Mouse (Mus musculus) embryonic facial prominence, embryonic 13.5 days (tissue): ENCODE results near the gene Ccnt1. TPM values are rescaled to one million over a fixed set of nuclear protein-coding genes. Genes with fewer than 3 reads are reported as not detected.

Experiments used
- ATAC-seq: fragments of 200-750 bp; cut with Nextera tagmentation; 2 replicates; pipeline ENCODE4 v1.8.0; 2017; ENCODE audit warnings: low read depth; ENCODE audit not compliant: insufficient number of reproducible peaks, insufficient read depth, low FRiP score, low TSS enrichment
- H3K27ac ChIP-seq: fragments of 300-500 bp; sonication (generic); 2 replicates; pipeline ENCODE4 v1.5.1; 2015; ENCODE audit warnings: moderate library complexity, mild to moderate bottlenecking, inconsistent platforms
- H3K27me3 ChIP-seq: fragments of 300-500 bp; sonication (generic); 2 replicates; pipeline ENCODE4 v1.6.1; 2015; ENCODE audit warnings: mild to moderate bottlenecking, inconsistent platforms
- H3K36me3 ChIP-seq: fragments of 300-500 bp; sonication (generic); 2 replicates; pipeline ENCODE4 v1.6.1; 2015; ENCODE audit warnings: mild to moderate bottlenecking, inconsistent platforms
- H3K4me1 ChIP-seq: fragments of 300-500 bp; sonication (generic); 2 replicates; pipeline ENCODE4 v1.6.1; 2015; ENCODE audit warnings: inconsistent platforms
- H3K4me2 ChIP-seq: fragments of 300-500 bp; sonication (generic); 2 replicates; pipeline ENCODE4 v1.6.1; 2015; ENCODE audit warnings: moderate library complexity, mild to moderate bottlenecking, inconsistent platforms
- H3K4me3 ChIP-seq: fragments of 300-500 bp; sonication (generic); 2 replicates; pipeline ENCODE4 v1.5.1; 2015; ENCODE audit warnings: mild to moderate bottlenecking, inconsistent platforms
- H3K9ac ChIP-seq: fragments of 300-500 bp; sonication (generic); 2 replicates; pipeline ENCODE4 v1.6.1; 2015; ENCODE audit warnings: mild to moderate bottlenecking, inconsistent platforms
- H3K9me3 ChIP-seq: fragments of 300-500 bp; sonication (generic); 2 replicates; pipeline ENCODE4 v1.6.1; 2016; ENCODE audit warnings: inconsistent platforms
- WGBS: fragments of 180-500 bp; shearing (Covaris S2); methylation state at CpG from one replicate; pipeline ENCODE4 v1.1.7; 2015; ENCODE audit warnings: mixed read lengths; 5-methylcytosine and 5-hydroxymethylcytosine counted together
- polyA plus RNA-seq: library from polyadenylated mRNA; unstranded; fragments of >200 nt; fragmentation: Nextera tagmentation; extraction: Ambion mirVana; gene quantifications from 2 replicates; pipeline ENCODE4 v1.2.1, GENCODE M21; 2015

Gene Ccnt1
- polyA plus RNA-seq, 1 experiment from 2014 or later = 63.1 TPM

DNA sequence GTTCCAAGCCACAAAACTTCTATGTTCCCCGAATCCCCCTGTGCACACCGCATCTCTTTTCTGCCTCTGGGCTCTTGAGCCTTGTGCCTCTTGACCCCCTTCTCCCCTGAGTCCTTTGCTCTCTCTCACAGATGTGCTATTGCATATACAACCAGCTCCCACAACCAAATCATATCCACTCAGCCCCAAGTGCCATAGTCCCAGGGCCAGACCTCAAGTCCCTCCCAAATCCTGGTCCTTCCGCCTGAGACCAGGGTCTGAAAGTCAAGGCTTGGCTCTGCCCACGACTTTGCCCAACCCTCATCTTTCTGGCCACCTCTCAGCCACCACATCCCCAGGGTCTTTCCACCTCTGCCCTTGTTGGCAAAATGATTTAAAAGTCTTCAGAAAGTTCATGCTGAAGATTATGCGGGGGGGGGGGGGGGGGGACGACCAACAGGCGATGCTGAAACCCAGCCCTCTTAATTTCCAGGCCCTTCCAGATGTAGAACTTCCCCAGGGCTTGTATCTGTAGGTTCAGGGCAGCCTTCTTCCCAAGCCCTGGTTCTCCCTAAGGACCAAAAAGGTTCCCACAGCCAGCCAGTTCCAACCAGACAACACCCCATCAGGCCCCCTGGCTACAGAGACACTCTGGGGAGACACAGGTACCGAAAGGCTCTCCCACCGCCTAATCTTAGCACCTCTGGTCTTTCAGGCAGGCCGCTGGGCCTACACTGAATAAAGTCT is 37.5 kb upstream of the Ccnt1 start:
- Histone ChIP-seq H3K27me3 (no peaks in the 10 kb centered on the region), H3K36me3 (peaks cover 33% of the 10 kb centered on the region), H3K27ac (peak overlapping the region; percentile 88; the same call in 1 of the 2 replicates), H3K9me3 (no peaks in the 10 kb centered on the region), H3K4me3 (peak overlapping the region; percentile 81), H3K4me2 (peak overlapping the region; percentile 92), H3K9ac (peak overlapping the region; percentile 87), H3K4me1 (peaks cover 38% of the 10 kb centered on the region)
- no peak for ATAC-seq
- WGBS = 4% methylated on average over 10 of the region's 10 CpGs

DNA sequence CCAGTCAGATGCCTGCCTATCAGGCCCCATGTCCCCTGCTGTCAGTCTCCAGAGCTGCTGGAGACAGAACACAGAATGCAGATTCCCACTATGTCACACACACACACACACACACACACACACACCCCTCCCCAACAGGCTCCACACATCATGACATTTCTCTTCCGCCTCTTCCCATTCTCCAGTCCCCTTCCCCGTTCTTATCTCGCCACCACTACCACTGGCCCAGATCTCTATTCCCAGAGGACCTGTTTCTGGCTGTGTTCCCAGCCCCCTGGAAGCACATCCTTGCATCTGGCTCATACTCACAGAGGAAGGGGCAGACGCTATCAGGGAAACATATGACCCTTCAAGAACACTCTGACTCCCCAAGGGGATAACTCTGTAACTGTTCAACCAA is 36.8 kb upstream of the Ccnt1 start:
- H3K9ac ChIP-seq = peak overlapping the region; percentile 87
- H3K27ac ChIP-seq = no peak overlapping the region; the same call in 1 of the 2 replicates
- peak overlapping the region; percentile 81 for H3K4me3 ChIP-seq
- no peak for ATAC-seq
- peaks cover 44% of the 10 kb centered on the region for H3K4me1 ChIP-seq
- WGBS = 27% methylated on average over 4 of the region's 4 CpGs
- H3K9me3 ChIP-seq = no peaks in the 10 kb centered on the region
- H3K27me3 ChIP-seq = no peaks in the 10 kb centered on the region
- peaks cover 39% of the 10 kb centered on the region for H3K36me3 ChIP-seq
- peak overlapping the region; percentile 92 for H3K4me2 ChIP-seq

DNA sequence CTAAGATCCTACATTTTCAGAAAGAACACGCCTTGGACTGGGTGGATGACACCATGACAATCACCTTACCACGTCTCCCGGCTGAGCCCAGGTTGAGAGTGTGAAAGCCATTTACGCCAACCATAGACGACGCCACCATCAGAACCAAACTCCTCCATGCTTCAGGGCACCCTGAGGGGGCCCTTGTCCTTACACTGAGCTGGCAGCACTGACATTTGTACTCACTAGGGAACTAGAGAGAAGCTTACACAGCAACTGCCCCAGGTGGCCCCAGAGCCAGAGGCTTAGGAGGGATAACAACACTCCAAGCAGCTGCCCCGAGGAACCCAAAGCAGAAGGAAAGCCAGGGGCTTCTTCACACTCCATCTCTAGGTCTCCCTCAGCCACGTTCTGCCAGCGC is 36.0 kb upstream of the Ccnt1 start:
- no peak overlapping the region for H3K4me2 ChIP-seq
- H3K27me3 ChIP-seq = no peaks in the 10 kb centered on the region
- no peak for ATAC-seq
- H3K27ac ChIP-seq = no peak overlapping the region
- 0 out of 2 replicates have a peak overlapping the region, but pooled peaks have one; percentile 81 for H3K4me3 ChIP-seq
- H3K36me3 ChIP-seq = peaks cover 41% of the 10 kb centered on the region
- peaks cover 52% of the 10 kb centered on the region for H3K4me1 ChIP-seq
- H3K9ac ChIP-seq = peak overlapping the region; percentile 87; the same call in 1 of the 2 replicates
- no peaks in the 10 kb centered on the region for H3K9me3 ChIP-seq
- 61% methylated on average over 9 of the region's 9 CpGs for WGBS

DNA sequence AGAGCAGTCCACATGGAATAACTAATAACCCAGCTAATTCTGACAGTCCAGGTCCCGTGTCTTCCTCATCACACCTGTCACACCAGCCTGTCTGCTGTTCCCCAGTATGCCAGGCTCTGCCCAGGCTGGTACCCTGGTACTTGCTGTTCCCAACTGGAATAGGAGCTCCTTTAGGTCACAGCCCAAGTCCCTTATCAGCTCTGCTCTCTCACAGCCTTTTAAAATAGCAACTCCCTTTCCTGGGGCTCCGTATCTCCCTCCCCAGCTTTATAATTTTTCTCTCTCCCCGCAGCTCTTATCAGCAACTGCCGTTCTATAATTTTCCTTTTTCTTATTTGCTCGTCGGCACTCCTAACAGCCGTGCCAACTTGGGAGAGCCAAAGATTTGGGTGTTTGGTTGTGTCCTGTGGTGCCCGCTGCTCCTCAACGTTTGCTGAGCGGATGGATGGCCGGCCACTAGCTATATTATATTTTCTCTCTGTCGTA is 35.4 kb upstream of the Ccnt1 start:
- Histone ChIP-seq H3K9me3 (no peaks in the 10 kb centered on the region), H3K27ac (no peak overlapping the region), H3K9ac (no peak overlapping the region), H3K4me1 (peaks cover 58% of the 10 kb centered on the region), H3K36me3 (peaks cover 48% of the 10 kb centered on the region), H3K4me3 (no peak overlapping the region), H3K27me3 (no peaks in the 10 kb centered on the region), H3K4me2 (no peak overlapping the region)
- no peak for ATAC-seq
- WGBS = 92% methylated on average over 12 of the region's 12 CpGs

DNA sequence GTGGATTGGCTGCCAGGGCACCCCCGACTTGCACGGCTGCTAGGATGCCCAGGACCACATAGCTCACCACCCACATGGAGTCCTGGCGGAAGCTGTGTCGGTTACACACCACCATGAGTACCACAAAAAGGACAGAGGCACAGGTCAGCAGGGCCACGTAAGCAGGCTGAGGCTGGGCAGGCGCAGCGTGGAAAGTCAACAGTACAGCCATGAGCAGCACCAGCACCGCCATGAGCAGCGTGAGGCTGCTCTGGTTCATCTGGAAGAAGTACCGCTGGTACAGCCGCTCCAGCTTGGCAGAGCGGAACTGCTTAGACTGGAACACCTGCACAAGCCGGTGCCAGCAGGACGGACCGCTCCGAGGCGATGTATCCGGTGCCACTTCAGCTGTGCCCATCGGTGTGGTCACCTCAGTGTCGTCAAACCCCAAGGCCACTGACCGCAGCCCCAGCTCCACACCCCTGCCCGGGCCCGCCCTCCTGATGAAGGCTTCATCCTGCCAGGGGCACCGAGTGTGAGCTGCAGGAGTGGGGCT is 33.4 kb upstream of the Ccnt1 start:
- Histone ChIP-seq H3K9ac (peak overlapping the region; percentile 67; the same call in 1 of the 2 replicates), H3K36me3 (peaks cover 66% of the 10 kb centered on the region), H3K27me3 (no peaks in the 10 kb centered on the region), H3K4me2 (no peak overlapping the region), H3K4me1 (peaks cover 52% of the 10 kb centered on the region), H3K9me3 (no peaks in the 10 kb centered on the region), H3K4me3 (peak overlapping the region; percentile 6; the same call in 1 of the 2 replicates), H3K27ac (no peak overlapping the region)
- WGBS = 92% methylated on average over 24 of the region's 24 CpGs
- no peak for ATAC-seq

DNA sequence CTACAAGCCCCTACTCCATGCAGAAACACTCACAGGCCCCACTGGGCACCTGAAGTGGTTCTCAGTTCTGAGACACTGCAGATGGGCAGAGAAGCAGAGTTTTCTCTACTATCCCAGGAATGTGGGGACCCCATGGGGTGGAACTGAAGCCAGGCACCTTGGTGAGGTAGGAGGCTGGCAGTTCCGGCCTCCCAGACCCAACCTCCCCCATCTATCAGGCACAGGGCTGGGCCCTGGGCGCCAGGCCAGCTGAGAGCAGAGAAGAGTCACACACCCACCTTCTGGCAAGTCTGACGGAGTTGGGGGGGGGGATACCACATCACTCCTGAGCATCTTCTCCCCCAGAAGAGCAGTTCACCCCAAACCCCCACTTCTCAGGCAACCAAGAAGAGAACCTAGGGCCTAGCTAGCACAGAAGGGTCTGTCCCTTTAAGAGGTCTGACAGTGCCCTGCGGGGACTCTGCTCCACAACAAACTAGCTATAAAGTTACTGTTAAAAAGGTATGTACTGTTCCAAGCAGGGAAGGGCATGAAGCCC is 32.3 kb upstream of the Ccnt1 start:
- H3K27me3 ChIP-seq = no peaks in the 10 kb centered on the region
- H3K9ac ChIP-seq = peak overlapping the region; percentile 67
- 49% methylated on average over 4 of the region's 4 CpGs for WGBS
- peak overlapping the region; percentile 27 for H3K4me3 ChIP-seq
- H3K9me3 ChIP-seq = no peaks in the 10 kb centered on the region
- no peak for ATAC-seq
- H3K4me2 ChIP-seq = peak overlapping the region; percentile 52
- H3K36me3 ChIP-seq = peaks cover 76% of the 10 kb centered on the region
- peaks cover 46% of the 10 kb centered on the region for H3K4me1 ChIP-seq
- H3K27ac ChIP-seq = peak overlapping the region; percentile 73

DNA sequence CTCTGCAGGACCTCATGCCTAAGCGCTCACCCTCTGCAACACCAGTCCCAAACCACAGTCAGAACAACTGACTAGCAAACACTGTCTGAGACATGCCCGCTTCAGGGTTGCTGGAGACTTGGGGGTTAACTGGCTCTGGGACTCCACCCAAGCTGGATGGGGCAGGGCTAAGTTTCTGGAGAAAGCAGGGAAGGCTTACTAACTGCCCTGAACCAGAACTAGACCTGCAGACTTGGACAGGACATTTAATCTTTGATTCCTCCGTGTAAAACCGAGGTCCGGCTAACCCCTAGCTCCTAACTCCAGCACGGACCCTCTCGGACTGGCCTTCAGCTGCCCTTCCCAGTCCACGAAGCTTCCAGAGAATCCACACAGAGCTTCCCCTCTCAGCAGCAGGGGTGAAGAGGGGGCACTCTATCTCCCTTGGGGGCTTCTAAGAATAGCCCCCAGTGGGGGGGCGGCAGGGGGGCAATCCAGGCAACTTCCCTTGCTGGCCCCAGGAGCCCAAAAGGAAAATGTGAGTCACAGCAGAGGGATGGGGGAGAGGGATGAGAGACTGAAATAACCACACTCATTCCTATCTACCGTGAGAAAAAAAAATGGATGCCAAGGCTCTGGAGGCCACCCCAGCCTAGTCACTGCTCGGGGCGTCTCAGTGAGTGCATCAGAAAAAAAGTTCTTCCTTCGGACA is 31.6 kb upstream of the Ccnt1 start:
- 44% methylated on average over 13 of the region's 13 CpGs for WGBS
- peak overlapping the region; percentile 67 for H3K9ac ChIP-seq
- no peak for ATAC-seq
- peak overlapping the region; percentile 52 for H3K4me2 ChIP-seq
- H3K36me3 ChIP-seq = peaks cover 83% of the 10 kb centered on the region
- peak overlapping the region; percentile 73 for H3K27ac ChIP-seq
- H3K4me1 ChIP-seq = peaks cover 40% of the 10 kb centered on the region
- H3K4me3 ChIP-seq = peak overlapping the region; percentile 27
- no peaks in the 10 kb centered on the region for H3K27me3 ChIP-seq
- H3K9me3 ChIP-seq = no peaks in the 10 kb centered on the region

DNA sequence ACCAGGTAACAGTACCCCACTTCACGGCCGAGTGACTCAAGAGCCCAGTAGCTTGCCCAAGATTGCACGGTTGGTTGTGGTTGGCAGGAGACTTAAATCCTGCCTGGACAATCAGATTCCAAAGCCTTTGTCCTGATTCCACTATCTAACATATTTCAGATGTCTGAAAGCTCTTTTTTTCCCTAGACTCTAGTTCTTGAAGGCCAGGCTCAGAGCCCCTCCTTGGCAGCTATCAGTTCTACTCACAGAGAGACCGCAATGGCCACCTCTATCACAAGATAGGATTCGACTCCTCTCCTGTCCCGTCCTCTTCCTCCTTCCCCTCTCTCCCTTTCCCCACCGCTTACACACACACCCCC is 31.1 kb upstream of the Ccnt1 start:
- Histone ChIP-seq H3K4me2 (peak overlapping the region; percentile 52), H3K36me3 (peaks cover 86% of the 10 kb centered on the region)

DNA sequence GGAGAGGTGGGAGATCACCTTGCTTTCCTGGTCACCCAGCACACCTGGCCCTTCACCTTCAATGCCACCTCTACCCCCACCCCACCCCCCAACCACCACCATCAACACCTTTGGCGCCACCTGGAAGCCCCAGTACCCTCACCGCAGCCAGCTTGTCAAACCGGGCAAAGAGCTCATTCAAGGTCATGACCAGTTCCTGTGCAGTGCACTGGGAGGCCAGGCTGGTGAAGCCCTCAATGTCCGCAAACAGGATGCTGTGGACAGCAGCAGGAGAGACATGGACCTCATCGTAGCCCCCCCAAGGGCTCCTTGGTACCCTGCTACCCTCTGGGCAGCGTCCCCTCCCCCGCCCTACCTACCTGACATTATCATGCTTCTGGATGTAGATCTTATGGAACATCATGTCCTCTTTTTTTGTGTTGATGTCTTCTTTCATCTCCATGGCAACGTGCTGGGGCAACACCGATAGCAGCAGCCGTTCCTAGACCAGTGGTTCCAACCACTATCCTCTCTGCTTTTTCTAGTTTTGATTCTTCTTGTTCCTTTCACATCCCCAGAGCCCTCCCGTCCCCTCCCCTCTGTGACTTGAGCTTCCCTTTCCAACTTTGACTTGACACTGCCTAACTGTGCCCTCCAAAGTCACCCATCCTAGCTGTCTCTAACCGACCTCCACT is 29.4 kb upstream of the Ccnt1 start:
- Histone ChIP-seq H3K4me3 (no peak overlapping the region), H3K9ac (no peak overlapping the region), H3K27ac (no peak overlapping the region), H3K4me1 (peaks cover 32% of the 10 kb centered on the region), H3K4me2 (no peak overlapping the region), H3K36me3 (peaks cover 90% of the 10 kb centered on the region), H3K27me3 (no peaks in the 10 kb centered on the region), H3K9me3 (no peaks in the 10 kb centered on the region)
- 85% methylated on average over 12 of the region's 12 CpGs for WGBS
- ATAC-seq = no peak

More for the DNA sequence above, 31.1 kb upstream of the Ccnt1 start:
- Histone ChIP-seq H3K9me3 (no peaks in the 10 kb centered on the region), H3K27me3 (no peaks in the 10 kb centered on the region), H3K4me3 (peak overlapping the region; percentile 27), H3K9ac (peak overlapping the region; percentile 67), H3K27ac (no peak overlapping the region; the same call in 1 of the 2 replicates), H3K4me1 (peaks cover 35% of the 10 kb centered on the region)
- WGBS = 69% methylated on average over 7 of the region's 7 CpGs
- no peak for ATAC-seq

DNA sequence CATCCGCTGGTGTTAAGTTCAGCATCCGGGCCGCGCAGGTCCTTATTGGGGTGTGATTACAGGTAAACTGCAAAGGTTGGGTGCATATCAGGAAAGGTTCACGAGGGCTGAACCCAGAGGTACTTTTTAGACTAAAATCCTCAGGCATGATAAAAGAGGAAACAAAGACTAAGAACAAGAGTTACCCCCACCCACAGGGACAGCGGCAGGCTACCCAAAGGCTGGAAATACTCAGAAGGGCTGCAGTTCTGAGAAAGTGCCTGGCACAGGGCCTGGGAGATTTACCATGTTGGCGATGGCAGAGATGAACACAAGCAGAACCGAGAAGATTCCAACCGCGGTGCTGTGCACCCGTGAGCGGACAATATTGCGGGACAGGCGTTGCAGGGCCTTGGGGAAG is 25.9 kb upstream of the Ccnt1 start:
- H3K27me3 ChIP-seq = no peaks in the 10 kb centered on the region
- no peak overlapping the region for H3K27ac ChIP-seq
- H3K36me3 ChIP-seq = peaks cover 98% of the 10 kb centered on the region
- peaks cover 6% of the 10 kb centered on the region; the same call in 1 of the 2 replicates for H3K4me1 ChIP-seq
- H3K9me3 ChIP-seq = no peaks in the 10 kb centered on the region
- 95% methylated on average over 14 of the region's 14 CpGs for WGBS
- no peak for ATAC-seq
- no peak overlapping the region for H3K9ac ChIP-seq
- no peak overlapping the region for H3K4me2 ChIP-seq
- H3K4me3 ChIP-seq = no peak overlapping the region

DNA sequence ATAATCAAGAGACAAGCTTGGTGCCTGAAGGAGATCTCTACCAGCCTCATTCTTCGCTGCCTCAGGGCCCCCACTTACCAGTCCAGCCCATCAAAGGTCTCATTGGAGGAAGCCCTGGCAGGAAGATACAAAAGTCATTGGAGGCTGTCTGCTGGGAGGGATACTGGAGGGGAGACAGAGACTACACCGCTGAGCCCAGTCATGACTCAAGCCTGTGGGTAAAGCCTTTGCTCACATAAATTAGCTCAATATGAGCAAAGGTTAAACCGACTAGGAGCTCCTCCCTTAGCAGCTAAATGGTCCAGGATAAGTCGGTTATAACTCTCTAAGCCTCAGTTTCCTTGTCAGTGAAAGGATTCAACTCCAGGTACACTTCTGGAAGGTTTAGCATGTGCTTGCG is 24.3 kb upstream of the Ccnt1 start:
- H3K9me3 ChIP-seq = no peaks in the 10 kb centered on the region
- H3K4me1 ChIP-seq = no peaks in the 10 kb centered on the region
- 90% methylated on average over 5 of the region's 5 CpGs for WGBS
- H3K9ac ChIP-seq = no peak overlapping the region
- H3K36me3 ChIP-seq = peaks cover 98% of the 10 kb centered on the region
- H3K4me2 ChIP-seq = no peak overlapping the region
- no peak for ATAC-seq
- H3K4me3 ChIP-seq = no peak overlapping the region
- no peaks in the 10 kb centered on the region for H3K27me3 ChIP-seq
- no peak overlapping the region for H3K27ac ChIP-seq
